Mouse (Mus musculus): ENCODE measurements at regions not wholly inside any gene's neighbourhood (a gene's known extent, or its start where the extent isn't known, plus 50 kb on each side); places are given as distances from the start of the nearest gene placed in this dataset.

DNA sequence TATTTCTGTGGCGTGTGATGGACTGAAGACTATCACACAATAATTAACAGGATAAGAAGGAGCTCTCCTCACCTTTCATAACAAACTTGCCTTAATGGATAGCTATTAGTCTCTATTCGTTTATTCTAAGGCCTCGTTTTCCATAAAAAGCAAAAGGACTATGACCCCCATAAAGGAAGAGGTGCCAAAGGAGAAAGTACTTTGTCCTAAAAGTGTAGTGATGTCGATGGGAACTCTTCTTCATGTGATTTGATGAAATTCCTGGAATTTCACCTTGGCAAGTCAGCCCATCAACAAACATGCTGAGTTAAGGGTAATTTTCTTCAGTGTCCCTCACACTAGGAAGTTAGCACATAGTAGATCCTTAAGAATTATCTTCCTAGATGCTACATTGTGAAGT, 293.9 kb downstream of the Lyplal1 start:
- TF ChIP-seq CTCF (conservative IDR thresholded peaks at IDR 0.05; ENCODE audit: low read length) (no peak), POU5F1 (IDR thresholded peaks at IDR 0.05; ENCODE audit: borderline replicate concordance, low read length) (no peak), NANOG (IDR thresholded peaks at IDR 0.05; ENCODE audit: borderline replicate concordance, low read length) (no peak)
